Mouse (Mus musculus) layer of hippocampus, adult 8-10 months (tissue): ENCODE results near the gene Klhl29. TPM values are rescaled to one million over a fixed set of nuclear protein-coding genes. Genes with fewer than 3 reads are reported as not detected.

Experiments
- DNase-seq, 2 experiments: peaks; one replicate each; pipeline ENCODE4 v3.0.0; 2022; ENCODE audit warnings: low spot score in 2 of 2
- total RNA-seq, 4 experiments: library from RNA; stranded (reverse); gene quantifications; 2 replicates each; pipeline ENCODE4 v1.2.4; 2022

Gene Klhl29
- total RNA-seq, 4 experiments from 2014 or later = 28.5 to 41.3 (median 33.1) TPM

DNA sequence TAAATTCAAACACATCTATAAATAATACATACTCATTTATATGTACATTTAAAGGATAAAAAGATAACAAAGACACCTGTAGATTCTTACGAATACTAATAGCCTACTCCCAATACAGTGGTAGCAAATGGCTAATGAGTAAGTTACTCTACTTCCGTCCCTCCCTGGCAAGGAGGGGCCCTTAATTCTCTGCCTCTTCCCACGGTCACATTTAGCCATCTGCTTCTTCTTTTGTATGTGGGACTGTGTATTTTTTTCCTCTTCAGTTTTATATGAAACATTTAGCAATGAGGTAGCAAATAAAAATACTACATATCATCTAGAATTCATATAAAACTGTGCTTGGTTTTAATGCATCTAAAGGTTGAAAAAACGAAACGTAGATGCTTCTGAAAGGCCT is 73.6 kb downstream of the Klhl29 start:
- no peak for DNase-seq

GRCm38 (mm10) chr12:5296422-5296821 is 79.1 kb downstream of the Klhl29 start:
- no peak for DNase-seq

DNA sequence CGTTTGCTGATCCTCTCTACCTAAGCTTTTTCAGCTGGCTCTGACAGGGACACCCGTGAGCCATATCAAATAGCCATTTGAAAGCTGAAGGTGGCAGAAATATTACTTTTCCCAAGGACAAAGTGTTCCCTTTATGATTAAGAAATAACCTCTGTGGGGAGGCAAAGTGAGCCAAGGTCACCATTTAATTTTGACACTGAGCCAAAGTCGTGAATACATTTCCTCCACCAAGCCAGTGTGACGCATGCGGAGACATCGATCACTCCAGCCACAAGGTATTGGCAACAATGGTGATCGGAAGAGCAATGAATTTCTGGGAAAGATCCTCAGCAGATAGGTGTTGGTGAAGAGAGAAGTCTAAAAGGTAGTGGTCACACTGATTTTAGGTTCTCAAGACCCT is 83.2 kb downstream of the Klhl29 start:
- DNase-seq = no peak

DNA sequence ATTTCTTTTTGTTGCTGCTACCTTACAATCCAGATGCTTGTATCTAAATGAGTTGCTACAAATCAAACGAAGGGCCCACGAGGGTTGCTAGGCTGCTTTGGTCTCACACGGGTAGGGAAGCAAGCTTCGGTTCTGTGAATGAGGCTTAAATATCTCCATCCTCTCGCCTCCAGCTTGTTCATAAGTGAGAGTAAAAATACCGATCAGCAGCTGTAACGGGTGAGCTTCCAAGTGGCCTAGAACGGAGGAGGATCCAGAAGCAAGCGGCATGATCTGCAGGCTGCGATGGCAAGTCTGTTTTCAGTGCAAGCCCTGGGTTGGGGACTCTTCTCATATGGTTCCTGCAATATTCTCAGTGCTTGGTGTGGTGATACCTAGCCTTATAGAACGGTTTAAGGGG is 89.9 kb downstream of the Klhl29 start:
- DNase-seq = no peak

- DNase-seq = no peak
Observed at GRCm38 (mm10) chr12:5284961-5285360, 90.5 kb downstream of the Klhl29 start.

- DNase-seq = no peak
Observed at GRCm38 (mm10) chr12:5283654-5284053, 91.8 kb downstream of the Klhl29 start.

DNA sequence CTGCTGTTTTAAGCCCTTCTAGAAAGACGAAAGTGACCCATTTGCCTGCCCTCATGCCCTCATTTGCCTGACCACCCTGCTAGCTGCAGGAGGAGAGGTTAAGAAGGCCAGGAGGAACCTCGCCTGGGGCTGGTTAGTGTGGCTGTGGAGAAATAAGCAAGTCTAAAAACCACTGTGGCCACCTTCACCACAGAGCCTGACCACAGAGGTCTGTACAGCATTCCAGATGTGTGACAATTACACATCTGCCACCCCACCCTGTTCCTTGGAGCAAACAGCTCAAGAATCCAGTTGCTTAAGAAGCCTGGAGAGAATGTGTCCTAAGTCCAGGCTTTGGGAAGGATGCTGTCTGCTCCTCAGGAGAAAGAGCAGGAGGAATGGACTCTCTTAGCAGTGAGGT is 92.9 kb downstream of the Klhl29 start:
- DNase-seq = no peak

DNA sequence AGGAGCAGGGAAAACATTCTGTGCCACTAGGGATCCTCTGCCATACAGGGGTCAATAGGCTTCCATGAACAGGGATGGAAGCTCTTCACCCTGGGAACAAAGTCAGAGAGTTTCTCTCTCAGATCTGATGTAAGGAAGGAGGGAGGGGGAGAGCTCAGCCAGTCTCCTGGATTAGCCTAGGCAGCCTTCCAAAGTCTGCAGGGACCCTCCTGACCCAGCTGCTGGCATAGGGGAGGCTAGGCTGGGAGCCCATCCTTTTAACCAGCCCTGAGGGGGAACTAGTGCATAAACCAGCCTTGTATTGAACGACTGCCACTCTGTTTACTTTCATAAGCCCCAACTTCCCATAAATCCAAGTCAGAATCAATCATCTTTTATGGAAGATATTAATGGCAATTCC is 95.6 kb downstream of the Klhl29 start:
- DNase-seq = no peak

- DNase-seq = no peak
Observed at GRCm38 (mm10) chr12:5277028-5277427, 98.5 kb downstream of the Klhl29 start.

DNA sequence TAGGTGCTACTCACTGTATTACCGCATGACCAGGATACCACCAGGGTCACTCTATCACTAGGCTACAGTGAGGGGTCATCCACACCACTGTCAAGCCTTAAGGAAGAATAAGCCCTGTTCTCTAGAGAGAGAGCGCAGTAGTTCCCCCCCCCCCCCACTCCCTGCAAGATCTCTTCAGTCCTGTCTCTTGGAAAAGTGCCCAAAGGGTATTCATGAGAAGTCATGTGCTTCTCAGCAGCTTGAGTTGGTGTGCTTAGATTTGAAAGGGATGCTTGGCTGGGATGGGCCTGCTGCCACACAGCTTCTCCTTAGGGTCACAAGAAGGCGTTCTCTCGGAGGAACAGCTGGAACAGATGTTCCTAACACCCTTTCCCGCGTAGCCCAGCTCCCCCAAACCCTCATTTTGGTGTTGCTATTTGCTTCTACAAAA is 100.0 kb downstream of the Klhl29 start:
- no peak for DNase-seq

GRCm38 (mm10) chr12:5274519-5274944 is 101.0 kb downstream of the Klhl29 start:
- peak; percentile 59 to 61 for DNase-seq

DNA sequence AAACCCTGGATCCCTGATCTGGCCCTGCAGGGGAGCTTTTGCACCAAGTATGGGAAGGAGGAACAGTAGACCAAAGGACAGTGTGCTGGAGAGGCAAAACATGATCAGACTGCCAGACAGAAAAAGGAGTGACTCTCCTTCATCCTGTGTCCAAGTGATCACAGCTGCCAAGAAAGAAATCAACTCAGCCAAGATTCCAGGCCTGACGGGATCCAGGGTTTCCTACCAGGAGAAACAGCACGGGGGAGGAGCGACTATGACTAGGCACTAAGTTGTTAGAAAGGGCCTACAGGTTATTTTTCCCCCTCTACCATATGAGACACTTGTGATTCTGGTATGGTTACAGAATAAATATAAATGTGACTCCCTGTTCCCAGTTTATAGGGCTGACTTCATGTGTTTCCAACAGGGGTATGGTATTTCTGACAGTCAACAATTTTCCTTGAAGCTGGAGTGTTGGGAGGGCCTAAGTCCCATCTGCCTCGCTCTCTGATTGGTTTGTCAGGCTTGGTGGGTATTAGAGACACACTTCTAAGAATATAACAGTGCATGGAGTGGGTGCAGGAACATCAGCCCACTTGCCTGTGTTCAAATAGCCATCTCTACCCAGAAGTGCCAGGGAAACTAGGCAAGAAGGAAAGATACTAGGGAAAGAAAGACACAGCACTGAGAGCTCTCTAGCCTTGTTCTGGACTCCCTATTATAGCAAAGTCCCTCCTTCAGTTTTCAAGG is 102.0 kb downstream of the Klhl29 start:
- DNase-seq = no peak

- DNase-seq = no peak
Observed at GRCm38 (mm10) chr12:5270527-5270926, 105.0 kb downstream of the Klhl29 start.

DNA sequence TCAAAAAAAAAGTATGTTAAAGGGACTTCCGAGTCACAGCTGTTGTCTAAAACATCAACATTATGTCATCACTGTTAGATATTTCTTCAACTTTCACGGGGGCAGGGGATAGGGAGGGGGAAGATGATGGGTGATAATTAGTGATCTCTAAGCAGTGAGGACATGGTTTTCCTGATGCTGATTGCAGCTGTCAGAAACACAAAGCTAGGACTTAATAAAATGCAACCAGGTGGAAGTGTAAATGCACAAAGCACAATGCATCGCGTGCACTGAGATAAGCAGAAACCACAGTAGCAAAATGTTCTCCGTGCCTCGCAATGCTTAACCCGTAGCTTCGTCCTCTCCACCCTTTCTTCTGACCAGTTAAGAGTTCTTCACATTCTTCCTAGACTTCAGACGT is 105.5 kb downstream of the Klhl29 start:
- DNase-seq = no peak

DNA sequence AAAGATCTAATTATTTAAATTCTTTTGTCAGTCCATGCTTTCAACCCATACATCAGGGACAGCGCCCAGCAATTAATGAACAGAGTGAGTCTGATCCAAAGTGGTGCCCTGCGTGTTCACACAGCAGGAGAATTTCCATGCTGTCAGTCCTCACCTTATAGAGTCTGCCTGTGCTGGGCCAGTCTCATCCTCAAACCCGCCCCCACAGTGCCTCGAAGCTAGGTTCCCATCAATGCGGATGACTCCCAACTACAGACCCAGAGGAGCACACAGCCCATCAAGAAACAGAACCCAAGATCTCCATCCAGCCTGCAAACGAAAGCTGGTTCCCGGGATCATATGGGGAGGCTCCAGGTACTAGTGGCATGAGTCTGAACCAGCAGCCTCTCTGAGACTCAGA is 106.4 kb downstream of the Klhl29 start:
- no peak for DNase-seq

DNA sequence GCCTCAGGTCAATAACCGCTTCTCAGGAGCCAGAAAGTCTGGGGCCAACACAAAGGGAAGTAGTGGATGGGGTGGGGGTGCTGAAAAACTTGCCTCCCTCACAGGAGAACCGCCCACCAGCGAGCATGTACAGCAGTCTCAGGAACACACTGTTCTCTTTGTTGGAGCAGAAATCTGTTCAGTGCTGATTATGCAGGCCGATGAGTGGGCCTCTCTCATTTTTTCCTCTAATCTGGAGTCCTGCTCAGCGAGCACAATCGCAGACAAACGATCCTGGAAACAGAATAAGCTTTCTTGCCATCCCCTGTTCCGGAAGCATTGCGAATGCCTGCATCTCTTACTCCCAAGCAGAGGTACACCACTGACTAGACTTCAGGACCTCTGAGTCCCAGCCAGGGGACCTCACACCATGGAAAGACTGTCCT is 107.3 kb downstream of the Klhl29 start:
- DNase-seq = peak; percentile 86 to 89

GRCm38 (mm10) chr12:5267271-5268187 is 108.0 kb downstream of the Klhl29 start:
- DNase-seq = no peak

DNA sequence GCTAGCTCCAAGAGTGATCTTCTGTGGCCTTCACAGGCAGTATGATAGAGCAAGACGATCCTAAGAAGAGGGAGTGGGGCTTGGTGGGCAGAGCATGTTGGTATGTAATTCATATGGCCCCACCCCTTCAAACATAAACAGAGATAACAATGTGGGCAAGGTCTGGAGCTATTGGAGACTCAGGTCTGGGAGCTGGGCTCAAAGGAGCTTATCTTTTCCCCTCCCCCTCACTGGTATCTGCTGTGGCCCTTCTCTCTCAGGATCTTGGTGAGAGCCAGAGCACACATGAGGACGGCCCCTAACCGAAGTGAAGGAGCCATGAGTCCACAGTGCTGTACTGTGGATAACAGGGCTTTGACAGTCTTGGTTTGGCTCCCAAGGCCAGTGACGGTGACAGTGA is 108.7 kb downstream of the Klhl29 start:
- no peak for DNase-seq

DNA sequence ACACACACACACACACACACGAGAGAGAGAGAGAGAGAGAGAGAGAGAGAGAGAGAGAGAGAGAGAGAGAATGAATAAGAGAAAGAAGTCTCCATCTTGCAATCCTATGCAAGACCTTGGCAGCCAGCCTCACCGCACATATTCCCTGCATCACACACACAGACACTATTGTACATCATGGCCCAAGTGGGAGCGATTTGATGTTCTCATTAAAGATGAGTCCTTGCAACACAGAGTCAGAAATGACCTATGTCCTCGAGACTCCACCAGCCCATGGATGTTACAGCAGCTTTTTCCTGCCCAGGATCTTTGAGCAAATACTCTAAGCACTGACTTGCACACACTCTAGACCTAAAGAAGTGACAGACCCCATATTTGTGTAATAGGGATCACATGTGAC is 114.0 kb downstream of the Klhl29 start:
- DNase-seq = no peak

DNA sequence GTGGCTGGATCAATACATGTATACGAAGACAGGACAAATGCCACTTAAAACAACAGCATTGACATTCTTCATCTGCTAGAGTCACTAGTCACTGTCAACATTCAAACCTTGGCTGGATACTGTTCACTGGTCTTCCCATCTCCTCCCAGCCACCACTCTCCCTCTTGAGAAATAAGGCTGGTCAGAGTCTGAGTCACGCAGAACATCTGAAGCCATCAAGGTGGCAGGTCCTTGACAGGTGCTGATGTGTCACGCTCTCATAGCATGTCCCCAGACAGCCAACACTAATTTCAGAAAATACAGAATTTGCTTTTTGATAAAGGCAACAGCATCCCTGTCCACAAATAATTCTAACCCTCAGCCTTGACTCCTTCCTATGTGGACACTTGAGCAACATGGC is 116.7 kb downstream of the Klhl29 start:
- no peak for DNase-seq

GRCm38 (mm10) chr12:5257174-5257573 is 118.3 kb downstream of the Klhl29 start:
- DNase-seq = no peak

DNA sequence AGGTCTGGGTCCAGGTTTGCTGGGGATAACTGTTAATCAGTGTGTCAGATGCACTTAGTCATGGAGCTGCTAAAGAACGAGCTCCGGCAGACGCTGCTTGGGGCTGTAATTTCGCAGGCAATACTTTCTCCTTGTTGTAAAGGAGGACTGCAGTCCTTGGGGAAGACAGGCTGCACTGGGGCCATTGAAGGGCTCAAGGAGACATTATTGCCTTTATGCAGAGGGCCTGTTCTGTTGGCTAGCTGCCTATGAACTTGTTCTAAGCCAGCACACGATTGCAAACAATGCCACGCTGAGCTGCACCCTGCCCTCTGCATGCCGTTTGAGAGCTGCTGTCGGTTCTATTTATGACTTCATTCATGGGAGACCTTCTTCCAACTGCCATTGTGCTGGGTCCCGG is 120.4 kb downstream of the Klhl29 start:
- no peak for DNase-seq
